Mouse (Mus musculus) stomach, postnatal 0 days (tissue): ENCODE measurements around the gene Fam240a. TPM values are rescaled to one million over a fixed set of nuclear protein-coding genes. Genes with fewer than 3 reads are reported as not detected.

Source experiments
- ATAC-seq: fragments of 200-750 bp; cut with Nextera tagmentation; 2 replicates; pipeline ENCODE4 v1.8.0; 2017; ENCODE audit not compliant: low FRiP score, low TSS enrichment
- DNase-seq: peaks from one replicate; pipeline ENCODE4 v3.0.0-alpha.2; 2016; ENCODE audit warnings: low spot score
- H3K27ac ChIP-seq: fragments of 300-500 bp; sonication (generic); replicated peaks from 2 replicates; pipeline ENCODE4 v1.5.1; 2014; ENCODE audit warnings: mild to moderate bottlenecking, control low read depth
- H3K27me3 ChIP-seq: fragments of 300-500 bp; sonication (generic); 2 replicates; pipeline ENCODE4 v1.6.1; 2014; ENCODE audit warnings: low read length; ENCODE audit not compliant: control insufficient read depth, insufficient read depth
- H3K36me3 ChIP-seq: fragments of 300-500 bp; sonication (generic); 2 replicates; pipeline ENCODE4 v1.6.1; 2014; ENCODE audit warnings: low read length, mixed read lengths; ENCODE audit not compliant: control insufficient read depth, insufficient read depth
- H3K4me1 ChIP-seq: fragments of 300-500 bp; sonication (generic); replicated peaks from 2 replicates; pipeline ENCODE4 v1.6.1; 2014; ENCODE audit warnings: antibody characterized with exemption; ENCODE audit not compliant: control insufficient read depth, insufficient read depth
- H3K4me2 ChIP-seq: fragments of 300-500 bp; sonication (generic); replicated peaks from 2 replicates; pipeline ENCODE4 v1.6.1; 2014; ENCODE audit warnings: low read depth, mild to moderate bottlenecking, control low read depth, moderate library complexity
- H3K4me3 ChIP-seq: fragments of 300-500 bp; sonication (generic); 2 replicates; pipeline ENCODE4 v1.5.1; 2014; ENCODE audit warnings: low read depth, low read length, control low read depth
- H3K9ac ChIP-seq: fragments of 300-500 bp; sonication (generic); 2 replicates; pipeline ENCODE4 v1.6.1; 2014; ENCODE audit warnings: mild to moderate bottlenecking, low read length, control low read depth, mixed read lengths
- H3K9me3 ChIP-seq: fragments of 300-500 bp; sonication (generic); 2 replicates; pipeline ENCODE4 v1.6.1; 2016; ENCODE audit warnings: low read length; ENCODE audit not compliant: control insufficient read depth
- CTCF ChIP-seq: IDR thresholded peaks from 2 replicates; pipeline ENCODE4 v1.5.1; 2016; ENCODE audit warnings: antibody characterized with exemption, low read depth, mild to moderate bottlenecking, moderate library complexity
- EP300 ChIP-seq: optimal IDR thresholded peaks from 2 replicates; pipeline ENCODE3; 2016; ENCODE audit warnings: antibody characterized with exemption
- WGBS: fragments of 180-500 bp; shearing (Covaris S2); extraction: QIAGEN DNeasy Blood & Tissue Kit; methylation state at CpG from one replicate; pipeline ENCODE4 v1.1.7; 2014; 5-methylcytosine and 5-hydroxymethylcytosine counted together
- polyA plus RNA-seq: library from polyadenylated mRNA; unstranded; fragments of >200 nt; fragmentation: Nextera tagmentation; extraction: Ambion mirVana; gene quantifications from 2 replicates; pipeline ENCODE4 v1.2.1, GENCODE M21; 2015

Gene Fam240a
- polyA plus RNA-seq, 1 experiment from 2014 or later = not detected

GRCm38 (mm10) chr9:110920665-110921419 lies 4.2 kb upstream of the Fam240a start:
- Histone ChIP-seq H3K27me3 (no peaks in the 10 kb centered on the region), H3K27ac (no peak overlapping the region), H3K9me3 (no peaks in the 10 kb centered on the region), H3K36me3 (no peaks in the 10 kb centered on the region), H3K4me3 (no peak overlapping the region), H3K9ac (no peak overlapping the region), H3K4me2 (no peak overlapping the region), H3K4me1 (no peaks in the 10 kb centered on the region)
- TF ChIP-seq EP300 (no peak), CTCF (no peak)
- DNase-seq (no peak), ATAC-seq (no peak)
- WGBS = 62% methylated on average over 15 of the region's 15 CpGs

- Histone ChIP-seq H3K27me3 (no peaks in the 10 kb centered on the region), H3K27ac (no peak overlapping the region), H3K4me3 (no peak overlapping the region), H3K9me3 (no peaks in the 10 kb centered on the region), H3K4me1 (no peaks in the 10 kb centered on the region), H3K4me2 (no peak overlapping the region), H3K9ac (no peak overlapping the region), H3K36me3 (no peaks in the 10 kb centered on the region)
- DNase-seq (no peak), ATAC-seq (no peak)
- 52% methylated on average over 8 of the region's 8 CpGs for WGBS
- no peak for TF ChIP-seq CTCF
- TF ChIP-seq EP300 = no peak
Observed at GRCm38 (mm10) chr9:110915466-110915865, 1.2 kb downstream of the Fam240a start.

- DNase-seq (no peak), ATAC-seq (no peak)
- Histone ChIP-seq H3K27me3 (no peaks in the 10 kb centered on the region), H3K4me1 (no peaks in the 10 kb centered on the region), H3K9ac (no peak overlapping the region), H3K9me3 (no peaks in the 10 kb centered on the region), H3K27ac (no peak overlapping the region), H3K4me3 (no peak overlapping the region), H3K36me3 (no peaks in the 10 kb centered on the region), H3K4me2 (no peak overlapping the region)
- 48% methylated on average over 21 of the region's 21 CpGs for WGBS
- no peak for TF ChIP-seq CTCF
- no peak for TF ChIP-seq EP300
Observed at GRCm38 (mm10) chr9:110914631-110915236, 1.9 kb downstream of the Fam240a start.

- H3K27ac ChIP-seq = no peak overlapping the region
- TF ChIP-seq CTCF = no peak
- TF ChIP-seq EP300 = no peak
- H3K4me1 ChIP-seq = no peaks in the 10 kb centered on the region
Observed at GRCm38 (mm10) chr9:110909371-110909967, 7.2 kb downstream of the Fam240a start.

GRCm38 (mm10) chr9:110908631-110909016 lies 8.0 kb downstream of the Fam240a start:
- TF ChIP-seq CTCF (no peak), EP300 (no peak)
- Histone ChIP-seq H3K27ac (no peak overlapping the region), H3K36me3 (no peaks in the 10 kb centered on the region), H3K4me3 (no peak overlapping the region), H3K9ac (no peak overlapping the region), H3K9me3 (no peaks in the 10 kb centered on the region), H3K27me3 (no peaks in the 10 kb centered on the region), H3K4me1 (no peaks in the 10 kb centered on the region), H3K4me2 (no peak overlapping the region)
- no peak for ATAC-seq
- WGBS = 88% methylated on average over 3 of the region's 3 CpGs
- DNase-seq = no peak

More at GRCm38 (mm10) chr9:110909371-110909967, 7.2 kb downstream of the Fam240a start:
- 68% methylated on average over 6 of the region's 6 CpGs for whole genome bisulfite sequencing
- Histone ChIP-seq H3K4me3 (no peak overlapping the region), H3K9me3 (no peaks in the 10 kb centered on the region), H3K4me2 (no peak overlapping the region), H3K36me3 (no peaks in the 10 kb centered on the region), H3K9ac (no peak overlapping the region), H3K27me3 (no peaks in the 10 kb centered on the region)
- DNase-seq = no peak
- no peak for ATAC-seq
